Mouse (Mus musculus) heart, postnatal 0 days (tissue): ENCODE data around the gene Ms4a14. TPM values are rescaled to one million over a fixed set of nuclear protein-coding genes. Genes with fewer than 3 reads are reported as not detected.
A peak's percentile ranks its signal among the peaks of the same experiment; 100 is the strongest.
"Not testable (repeated sequence)": the region's sequence is repeated elsewhere in the genome, so short reads cannot be mapped to it uniquely, and the experiment has no call there.

Experiments used
- ATAC-seq: fragments of 200-750 bp; cut with Nextera tagmentation; 2 replicates; pipeline ENCODE4 v1.8.0; 2017; ENCODE audit warnings: low read depth, moderate number of reproducible peaks, moderate library complexity; ENCODE audit not compliant: insufficient read depth
- DNase-seq: peaks from one replicate; pipeline ENCODE4 v3.0.0-alpha.2; 2016; ENCODE audit warnings: low spot score
- H3K27ac ChIP-seq: fragments of 300-500 bp; sonication (generic); 2 replicates; pipeline ENCODE4 v1.5.1; 2014; ENCODE audit warnings: low read depth, mild to moderate bottlenecking
- H3K27me3 ChIP-seq: fragments of 300-500 bp; sonication (generic); 2 replicates; pipeline ENCODE4 v1.6.1; 2014; ENCODE audit warnings: low read length, mixed read lengths; ENCODE audit not compliant: control insufficient read depth, insufficient read depth
- H3K36me3 ChIP-seq: fragments of 300-500 bp; sonication (generic); replicated peaks from 2 replicates; pipeline ENCODE4 v1.6.1; 2014; ENCODE audit warnings: low read length, mixed read lengths; ENCODE audit not compliant: control insufficient read depth, insufficient read depth
- H3K4me1 ChIP-seq: fragments of 300-500 bp; sonication (generic); 2 replicates; pipeline ENCODE4 v1.6.1; 2014; ENCODE audit warnings: antibody characterized with exemption; ENCODE audit not compliant: control insufficient read depth, insufficient read depth
- H3K4me2 ChIP-seq: fragments of 300-500 bp; sonication (generic); 2 replicates; pipeline ENCODE4 v1.6.1; 2014; ENCODE audit warnings: low read depth, mild to moderate bottlenecking, low read length, moderate library complexity
- H3K4me3 ChIP-seq: fragments of 300-500 bp; sonication (generic); 2 replicates; pipeline ENCODE4 v1.5.1; 2014; ENCODE audit warnings: low read depth, low read length
- H3K9ac ChIP-seq: fragments of 300-500 bp; sonication (generic); replicated peaks from 2 replicates; pipeline ENCODE4 v1.6.1; 2014; ENCODE audit warnings: low read depth, low read length, mixed read lengths
- H3K9me3 ChIP-seq: fragments of 300-500 bp; sonication (generic); replicated peaks from 2 replicates; pipeline ENCODE4 v1.6.1; 2016; ENCODE audit warnings: low read length; ENCODE audit not compliant: control insufficient read depth
- CTCF ChIP-seq: IDR thresholded peaks from 2 replicates; pipeline ENCODE4 v1.5.1; 2016; ENCODE audit warnings: antibody characterized with exemption, control low read depth, low read depth
- EP300 ChIP-seq: IDR thresholded peaks from 2 replicates; pipeline ENCODE4 v1.6.1; 2016; ENCODE audit warnings: antibody characterized with exemption, low read depth
- WGBS: fragments of 180-500 bp; shearing (Covaris S2); extraction: QIAGEN DNeasy Blood & Tissue Kit; methylation state at CpG from one replicate; pipeline ENCODE4 v1.1.7; 2014; 5-methylcytosine and 5-hydroxymethylcytosine counted together
- polyA plus RNA-seq: library from polyadenylated mRNA; unstranded; fragments of >200 nt; fragmentation: Nextera tagmentation; extraction: Ambion mirVana; gene quantifications from 2 replicates; pipeline ENCODE4 v1.2.1, GENCODE M21; 2015
- total RNA-seq: library from RNA; depleted of rRNA; stranded (reverse); fragments of >200 nt; gene quantifications from 2 replicates; pipeline ENCODE4 v1.2.3, GENCODE M21; 2014; ENCODE audit warnings: low replicate concordance

The Ms4a14 gene
- total and polyA plus RNA-seq, 2 experiments from 2014 or later: 0.03 TPM; not detected in 1

- no peak for ATAC-seq
- no peak overlapping the region for H3K4me2 ChIP-seq
- WGBS: 50% methylated on average over 2 of the region's 2 CpGs
- DNase-seq: no peak
- H3K4me1 ChIP-seq: no peaks in the 10 kb centered on the region
- H3K9me3 ChIP-seq: no peaks in the 10 kb centered on the region
- no peak for TF ChIP-seq EP300
- no peak for TF ChIP-seq CTCF
- no peak overlapping the region for H3K27ac ChIP-seq
- H3K9ac ChIP-seq: no peak overlapping the region
- no peak overlapping the region for H3K4me3 ChIP-seq
- no peaks in the 10 kb centered on the region for H3K36me3 ChIP-seq
- no peaks in the 10 kb centered on the region for H3K27me3 ChIP-seq
These were observed 15.3 kb downstream of the Ms4a14 start for GRCm38 (mm10) chr19:11298939-11299338.

- H3K9ac ChIP-seq, H3K4me1 ChIP-seq, ATAC-seq, H3K27ac ChIP-seq, H3K36me3 ChIP-seq, H3K27me3 ChIP-seq, DNase-seq, H3K9me3 ChIP-seq: not testable (repeated sequence)
- Histone ChIP-seq H3K4me3 (peak overlapping the region; percentile 55; the same call in 1 of the 2 replicates), H3K4me2 (peak overlapping the region; percentile 69)
- 8% methylated on average over 3 of the region's 3 CpGs for WGBS
These were observed 20.6 kb downstream of the Ms4a14 start for GRCm38 (mm10) chr19:11293616-11294015.

- DNase-seq: peak; percentile 7
- Histone ChIP-seq H3K4me3 (peak overlapping the region; percentile 55), H3K4me2 (peak overlapping the region; percentile 69), H3K9me3 (no peaks in the 10 kb centered on the region), H3K27ac (peak overlapping the region; percentile 69), H3K4me1 (no peaks in the 10 kb centered on the region), H3K9ac (peak overlapping the region; percentile 46), H3K27me3 (no peaks in the 10 kb centered on the region), H3K36me3 (no peaks in the 10 kb centered on the region)
- WGBS: 2% methylated on average over 12 of the region's 12 CpGs
- ATAC-seq: no peak
- no peak for TF ChIP-seq EP300
- TF ChIP-seq CTCF: no peak
These were observed 21.3 kb downstream of the Ms4a14 start for GRCm38 (mm10) chr19:11292990-11293389.

- Histone ChIP-seq H3K4me3 (no peak within 1 kb of the TSS), H3K27ac (no peak within 1 kb of the TSS), H3K9ac (no peak within 1 kb of the TSS), H3K4me1 (no peaks in the 10 kb centered on the region), H3K36me3 (no peaks in the 10 kb centered on the region), H3K9me3 (no peaks in the 10 kb centered on the region), H3K27me3 (no peaks in the 10 kb centered on the region), H3K4me2 (no peak within 1 kb of the TSS)
- DNase-seq (no peak), ATAC-seq (no peak)
- WGBS: 76% methylated on average over 2 of the region's 2 CpGs
- TF ChIP-seq EP300 (no peak), CTCF (no peak)
These were observed 30.5 kb downstream of the Ms4a14 start, which contains the start of gene Ms4a5 for GRCm38 (mm10) chr19:11283773-11284172. Ms4a5 (minus strand) TSS chr19:11283873.

GRCm38 (mm10) chr19:11280223-11280622 lies 34.0 kb downstream of the Ms4a14 start:
- no peaks in the 10 kb centered on the region for H3K36me3 ChIP-seq
- no peaks in the 10 kb centered on the region for H3K9me3 ChIP-seq
- no peak for TF ChIP-seq EP300
- TF ChIP-seq CTCF: no peak
- no peak overlapping the region for H3K9ac ChIP-seq
- no peaks in the 10 kb centered on the region for H3K27me3 ChIP-seq
- ATAC-seq (no peak), DNase-seq (no peak)
- H3K4me2 ChIP-seq: no peak overlapping the region
- H3K27ac ChIP-seq: no peak overlapping the region
- no peak overlapping the region for H3K4me3 ChIP-seq
- 72% methylated on average over 3 of the region's 3 CpGs for WGBS
- H3K4me1 ChIP-seq: no peaks in the 10 kb centered on the region

- no peak for ATAC-seq
- 57% methylated on average over 5 of the region's 5 CpGs for WGBS
- Histone ChIP-seq H3K9me3 (no peaks in the 10 kb centered on the region), H3K9ac (no peak overlapping the region), H3K27me3 (no peaks in the 10 kb centered on the region), H3K27ac (no peak overlapping the region), H3K4me2 (no peak overlapping the region), H3K4me1 (no peaks in the 10 kb centered on the region), H3K36me3 (no peaks in the 10 kb centered on the region), H3K4me3 (no peak overlapping the region)
- no peak for TF ChIP-seq CTCF
- DNase-seq: no peak
These were observed 37.8 kb downstream of the Ms4a14 start for GRCm38 (mm10) chr19:11276431-11276830.
